Mouse (Mus musculus): ENCODE measurements around the gene Nectin1. TPM values are rescaled to one million over a fixed set of nuclear protein-coding genes. Genes with fewer than 3 reads are reported as not detected.

Gene Nectin1
- polyA plus RNA-seq, 1 experiment: 0.87 TPM

DNA sequence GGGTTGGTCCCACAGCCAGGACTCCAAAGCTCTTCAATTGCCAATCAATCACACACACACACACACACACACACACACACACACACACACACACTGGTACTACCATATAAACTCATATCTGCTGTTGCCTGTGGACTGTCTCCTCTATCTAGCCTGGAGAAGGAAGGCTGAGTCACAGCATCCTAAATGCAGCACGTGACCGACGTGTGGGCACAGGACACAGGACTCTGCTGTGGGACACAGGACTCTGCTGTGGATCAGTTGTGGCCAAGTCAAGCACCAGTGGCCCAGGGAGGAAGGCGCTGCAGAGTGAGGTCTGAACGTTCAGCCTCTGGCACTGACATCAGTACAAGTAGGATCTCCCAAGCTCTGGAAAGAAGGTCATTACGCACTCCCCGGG, 112.1 kb downstream of the Nectin1 start:
- Histone ChIP-seq H3K4me3 (replicated peaks; ENCODE audit: control insufficient read depth, low read depth, low read length) (no peak overlapping the region), H3K27ac (ENCODE audit: control insufficient read depth, insufficient read depth, low read depth, low read length, poor library complexity) (no peak overlapping the region), H3K4me1 (ENCODE audit: control insufficient read depth, insufficient read depth, low read length) (no peaks in the 10 kb centered on the region)
- 67% methylated on average over 7 of the region's 7 CpGs for WGBS
- TF ChIP-seq POLR2A (IDR thresholded peaks at IDR 0.05; ENCODE audit: borderline replicate concordance, control insufficient read depth, low read depth, low read length): no peak
- no peak for TF ChIP-seq CTCF (IDR thresholded peaks at IDR 0.05; ENCODE audit: control insufficient read depth, insufficient read depth, low read length)

All from bone marrow, adult 2 months (tissue).